Mouse (Mus musculus) G1E (cell line): ENCODE data around the gene Zfp879.

Experiments
- CTCF ChIP-seq: IDR thresholded peaks from 2 replicates; pipeline ENCODE4 v1.5.1; 2012; ENCODE audit warnings: low read depth, low read length, inconsistent platforms, mixed read lengths
- GATA1 ChIP-seq: IDR thresholded peaks from 2 replicates; pipeline ENCODE4 v1.6.1; 2012; ENCODE audit warnings: borderline replicate concordance, low read length, inconsistent platforms, mixed read lengths
- POLR2AphosphoS5 ChIP-seq: IDR thresholded peaks from 2 replicates; pipeline ENCODE4 v1.6.1; 2012; ENCODE audit warnings: low read depth, low read length, inconsistent platforms; ENCODE audit not compliant: insufficient replicate concordance
- TAL1 ChIP-seq: conservative IDR thresholded peaks from 2 replicates; pipeline ENCODE4 v1.6.1; 2012; ENCODE audit warnings: low read depth, low read length, inconsistent platforms, mixed read lengths

GRCm38 (mm10) chr11:50835727-50836126, 5.6 kb downstream of the Zfp879 start:
- TF ChIP-seq CTCF: no peak
- TF ChIP-seq GATA1: no peak
- no peak for TF ChIP-seq POLR2AphosphoS5
- no peak for TF ChIP-seq TAL1
